Mouse (Mus musculus) kidney, embryonic 15.5 days (tissue): ENCODE results near the gene Znrf3. TPM values are rescaled to one million over a fixed set of nuclear protein-coding genes. Genes with fewer than 3 reads are reported as not detected.

Experiments
- ATAC-seq: fragments of 200-750 bp; cut with Nextera tagmentation; replicated peaks from 2 replicates; pipeline ENCODE4 v1.8.0; 2017; ENCODE audit warnings: moderate TSS enrichment; ENCODE audit not compliant: low FRiP score
- H3K27ac ChIP-seq: fragments of 300-500 bp; sonication (generic); 2 replicates; pipeline ENCODE4 v1.5.1; 2015; ENCODE audit warnings: mild to moderate bottlenecking, inconsistent platforms
- H3K27me3 ChIP-seq: fragments of 300-500 bp; sonication (generic); 2 replicates; pipeline ENCODE4 v1.6.1; 2015; ENCODE audit warnings: inconsistent platforms
- H3K36me3 ChIP-seq: fragments of 300-500 bp; sonication (generic); 2 replicates; pipeline ENCODE4 v1.6.1; 2015; ENCODE audit warnings: inconsistent platforms
- H3K4me1 ChIP-seq: fragments of 300-500 bp; sonication (generic); 2 replicates; pipeline ENCODE4 v1.6.1; 2015; ENCODE audit warnings: inconsistent platforms
- H3K4me2 ChIP-seq: fragments of 300-500 bp; sonication (generic); 2 replicates; pipeline ENCODE4 v1.6.1; 2015; ENCODE audit warnings: moderate library complexity, mild to moderate bottlenecking, inconsistent platforms
- H3K4me3 ChIP-seq: fragments of 300-500 bp; sonication (generic); replicated peaks from 2 replicates; pipeline ENCODE4 v1.5.1; 2015; ENCODE audit warnings: mild to moderate bottlenecking, inconsistent platforms
- H3K9ac ChIP-seq: fragments of 300-500 bp; sonication (generic); 2 replicates; pipeline ENCODE4 v1.6.1; 2015; ENCODE audit warnings: mild to moderate bottlenecking, inconsistent platforms
- H3K9me3 ChIP-seq: fragments of 300-500 bp; sonication (generic); replicated peaks from 2 replicates; pipeline ENCODE4 v1.6.1; 2016; ENCODE audit warnings: inconsistent platforms
- WGBS: fragments of 180-500 bp; shearing (Covaris S2); methylation state at CpG from one replicate; pipeline ENCODE4 v1.1.7; 2015; ENCODE audit warnings: mixed read lengths; 5-methylcytosine and 5-hydroxymethylcytosine counted together
- polyA plus RNA-seq: library from polyadenylated mRNA; unstranded; fragments of >200 nt; fragmentation: Nextera tagmentation; extraction: Ambion mirVana; gene quantifications from 2 replicates; pipeline ENCODE4 v1.2.1, GENCODE M21; 2015

Znrf3 gene
- polyA plus RNA-seq, 1 experiment from 2014 or later, result 17.5 TPM

GRCm38 (mm10) chr11:5474130-5474529 lies 29.5 kb upstream of the Znrf3 start:
- no peaks in the 10 kb centered on the region for H3K36me3 ChIP-seq
- H3K27me3 ChIP-seq, result no peaks in the 10 kb centered on the region
- no peaks in the 10 kb centered on the region for H3K4me1 ChIP-seq
- H3K27ac ChIP-seq, result no peak overlapping the region
- 15% methylated on average over 5 of the region's 5 CpGs for WGBS
- no peak overlapping the region for H3K4me2 ChIP-seq
- ATAC-seq, result no peak
- H3K9me3 ChIP-seq, result no peaks in the 10 kb centered on the region
- no peak overlapping the region for H3K4me3 ChIP-seq
- H3K9ac ChIP-seq, result no peak overlapping the region

GRCm38 (mm10) chr11:5470055-5470454 lies 25.4 kb upstream of the Znrf3 start:
- no peak overlapping the region for H3K27ac ChIP-seq
- no peak overlapping the region for H3K4me2 ChIP-seq
- H3K4me1 ChIP-seq, result no peaks in the 10 kb centered on the region
- 62% methylated on average over 3 of the region's 3 CpGs for WGBS
- H3K9me3 ChIP-seq, result no peaks in the 10 kb centered on the region
- no peaks in the 10 kb centered on the region for H3K36me3 ChIP-seq
- no peaks in the 10 kb centered on the region for H3K27me3 ChIP-seq
- no peak for ATAC-seq
- H3K4me3 ChIP-seq, result no peak overlapping the region
- no peak overlapping the region for H3K9ac ChIP-seq

GRCm38 (mm10) chr11:5469084-5469483 lies 24.4 kb upstream of the Znrf3 start:
- Histone ChIP-seq H3K9ac (no peak overlapping the region), H3K27ac (no peak overlapping the region), H3K4me1 (no peaks in the 10 kb centered on the region), H3K36me3 (no peaks in the 10 kb centered on the region), H3K27me3 (no peaks in the 10 kb centered on the region), H3K4me3 (no peak overlapping the region), H3K4me2 (no peak overlapping the region), H3K9me3 (no peaks in the 10 kb centered on the region)
- ATAC-seq, result no peak
- 94% methylated on average over 3 of the region's 3 CpGs for WGBS

GRCm38 (mm10) chr11:5468471-5468870 lies 23.8 kb upstream of the Znrf3 start:
- H3K4me1 ChIP-seq, result no peaks in the 10 kb centered on the region
- H3K9ac ChIP-seq, result no peak overlapping the region
- no peaks in the 10 kb centered on the region for H3K27me3 ChIP-seq
- WGBS, result 53% methylated on average over 2 of the region's 2 CpGs
- no peak overlapping the region for H3K4me2 ChIP-seq
- no peak overlapping the region for H3K27ac ChIP-seq
- H3K9me3 ChIP-seq, result no peaks in the 10 kb centered on the region
- H3K36me3 ChIP-seq, result no peaks in the 10 kb centered on the region
- no peak overlapping the region for H3K4me3 ChIP-seq
- ATAC-seq, result no peak

- 0 out of 2 replicates have a peak overlapping the region, but pooled peaks have one; percentile 1 for H3K27ac ChIP-seq
- no peak overlapping the region for H3K9ac ChIP-seq
- no peak overlapping the region for H3K4me3 ChIP-seq
- WGBS, result 11% methylated on average over 6 of the region's 6 CpGs
- H3K9me3 ChIP-seq, result no peaks in the 10 kb centered on the region
- H3K27me3 ChIP-seq, result no peaks in the 10 kb centered on the region
- ATAC-seq, result peak; percentile 43; the same call in 1 of the 2 replicates
- H3K4me1 ChIP-seq, result peaks cover 9% of the 10 kb centered on the region
- H3K4me2 ChIP-seq, result no peak overlapping the region
- no peaks in the 10 kb centered on the region for H3K36me3 ChIP-seq
Measured at GRCm38 (mm10) chr11:5451923-5452322, 7.3 kb upstream of the Znrf3 start.

GRCm38 (mm10) chr11:5451341-5451740 lies 6.7 kb upstream of the Znrf3 start:
- Histone ChIP-seq H3K4me2 (no peak overlapping the region), H3K27me3 (no peaks in the 10 kb centered on the region), H3K36me3 (no peaks in the 10 kb centered on the region), H3K4me3 (no peak overlapping the region), H3K9me3 (no peaks in the 10 kb centered on the region), H3K9ac (no peak overlapping the region), H3K4me1 (peaks cover 9% of the 10 kb centered on the region), H3K27ac (no peak overlapping the region)
- ATAC-seq, result no peak
- 65% methylated on average over 4 of the region's 4 CpGs for WGBS

- Histone ChIP-seq H3K9ac (no peak overlapping the region), H3K4me3 (no peak overlapping the region), H3K36me3 (no peaks in the 10 kb centered on the region), H3K27me3 (no peaks in the 10 kb centered on the region), H3K9me3 (no peaks in the 10 kb centered on the region), H3K4me1 (peaks cover 9% of the 10 kb centered on the region), H3K4me2 (no peak overlapping the region), H3K27ac (no peak overlapping the region)
- 71% methylated on average over 4 of the region's 4 CpGs for WGBS
- ATAC-seq, result no peak
Measured at GRCm38 (mm10) chr11:5450701-5451100, 6.1 kb upstream of the Znrf3 start.

- WGBS, result 18% methylated on average over 11 of the region's 11 CpGs
- no peaks in the 10 kb centered on the region for H3K36me3 ChIP-seq
- H3K9me3 ChIP-seq, result no peaks in the 10 kb centered on the region
- peak overlapping the region; percentile 64 for H3K27ac ChIP-seq
- no peaks in the 10 kb centered on the region for H3K27me3 ChIP-seq
- H3K4me2 ChIP-seq, result peak overlapping the region; percentile 89
- H3K4me1 ChIP-seq, result peaks cover 31% of the 10 kb centered on the region
- peak overlapping the region; percentile 51 for H3K9ac ChIP-seq
- H3K4me3 ChIP-seq, result peak overlapping the region; percentile 90
- no peak; the same call in 1 of the 2 replicates for ATAC-seq
Measured at GRCm38 (mm10) chr11:5445452-5445953, 856 bp upstream of the Znrf3 start.

GRCm38 (mm10) chr11:5444234-5444598 lies 431 bp downstream of the Znrf3 start:
- Histone ChIP-seq H3K4me1 (peaks cover 31% of the 10 kb centered on the region), H3K4me3 (peak overlapping the region; percentile 90), H3K4me2 (peak overlapping the region; percentile 89), H3K36me3 (no peaks in the 10 kb centered on the region), H3K27ac (peak overlapping the region; percentile 84), H3K9me3 (no peaks in the 10 kb centered on the region), H3K27me3 (no peaks in the 10 kb centered on the region), H3K9ac (peak overlapping the region; percentile 92)
- ATAC-seq, result peak; percentile 79
- under 1% methylated on average over 55 of the region's 57 CpGs for WGBS

GRCm38 (mm10) chr11:5443511-5444233 lies 975 bp downstream of the Znrf3 start:
- H3K9me3 ChIP-seq, result no peaks in the 10 kb centered on the region
- peak overlapping the region; percentile 90 for H3K4me3 ChIP-seq
- under 1% methylated on average over 38 of the region's 38 CpGs for WGBS
- peaks cover 31% of the 10 kb centered on the region for H3K4me1 ChIP-seq
- H3K36me3 ChIP-seq, result no peaks in the 10 kb centered on the region
- ATAC-seq, result peak; percentile 22; the same call in 1 of the 2 replicates
- peak overlapping the region; percentile 92 for H3K9ac ChIP-seq
- H3K4me2 ChIP-seq, result peak overlapping the region; percentile 89
- H3K27ac ChIP-seq, result peak overlapping the region; percentile 84
- no peaks in the 10 kb centered on the region for H3K27me3 ChIP-seq

GRCm38 (mm10) chr11:5442590-5443021 lies 2.0 kb downstream of the Znrf3 start:
- Histone ChIP-seq H3K36me3 (no peaks in the 10 kb centered on the region), H3K4me3 (peak overlapping the region; percentile 90), H3K4me1 (peaks cover 31% of the 10 kb centered on the region), H3K9me3 (no peaks in the 10 kb centered on the region), H3K9ac (peak overlapping the region; percentile 92; the same call in 1 of the 2 replicates), H3K27ac (no peak overlapping the region), H3K27me3 (no peaks in the 10 kb centered on the region), H3K4me2 (peak overlapping the region; percentile 89)
- ATAC-seq, result no peak
- 24% methylated on average over 3 of the region's 3 CpGs for WGBS

GRCm38 (mm10) chr11:5437646-5438045 lies 7.0 kb downstream of the Znrf3 start:
- peaks cover 23% of the 10 kb centered on the region for H3K4me1 ChIP-seq
- H3K9me3 ChIP-seq, result no peaks in the 10 kb centered on the region
- H3K36me3 ChIP-seq, result no peaks in the 10 kb centered on the region
- 87% methylated on average over 2 of the region's 2 CpGs for WGBS
- H3K4me3 ChIP-seq, result no peak overlapping the region
- H3K9ac ChIP-seq, result no peak overlapping the region
- no peak for ATAC-seq
- no peak overlapping the region for H3K4me2 ChIP-seq
- H3K27ac ChIP-seq, result no peak overlapping the region
- no peaks in the 10 kb centered on the region for H3K27me3 ChIP-seq
